Mouse (Mus musculus) heart, embryonic 11.5 days (tissue): ENCODE measurements around the gene Hhipl1. TPM values are rescaled to one million over a fixed set of nuclear protein-coding genes. Genes with fewer than 3 reads are reported as not detected.
A peak's percentile ranks its signal among the peaks of the same experiment; 100 is the strongest.

Experiments
- ATAC-seq: fragments of 200-750 bp; cut with Nextera tagmentation; replicated peaks from 2 replicates; pipeline ENCODE4 v1.8.0; 2017; ENCODE audit warnings: moderate library complexity; ENCODE audit not compliant: insufficient number of reproducible peaks, low FRiP score, low TSS enrichment
- H3K27ac ChIP-seq: fragments of 300-500 bp; sonication (generic); 2 replicates; pipeline ENCODE4 v1.5.1; 2014; ENCODE audit warnings: mild to moderate bottlenecking, low read depth, low read length
- H3K27me3 ChIP-seq: fragments of 300-500 bp; sonication (generic); 2 replicates; pipeline ENCODE4 v1.6.1; 2014; ENCODE audit warnings: mild to moderate bottlenecking, low read length, mixed read lengths; ENCODE audit not compliant: control insufficient read depth, insufficient read depth
- H3K36me3 ChIP-seq: fragments of 300-500 bp; sonication (generic); 2 replicates; pipeline ENCODE4 v1.6.1; 2014; ENCODE audit warnings: mild to moderate bottlenecking, low read length, moderate library complexity, mixed read lengths; ENCODE audit not compliant: control insufficient read depth, insufficient read depth
- H3K4me1 ChIP-seq: fragments of 300-500 bp; sonication (generic); 2 replicates; pipeline ENCODE4 v1.6.1; 2014; ENCODE audit warnings: low read length; ENCODE audit not compliant: control insufficient read depth, insufficient read depth
- H3K4me2 ChIP-seq: fragments of 300-500 bp; sonication (generic); 2 replicates; pipeline ENCODE4 v1.6.1; 2014; ENCODE audit warnings: mild to moderate bottlenecking, moderate library complexity
- H3K4me3 ChIP-seq: fragments of 300-500 bp; sonication (generic); 2 replicates; pipeline ENCODE4 v1.5.1; 2014; ENCODE audit warnings: low read depth, low read length
- H3K9ac ChIP-seq: fragments of 300-500 bp; sonication (generic); 2 replicates; pipeline ENCODE4 v1.6.1; 2014; ENCODE audit warnings: mild to moderate bottlenecking, low read depth, low read length, moderate library complexity
- H3K9me3 ChIP-seq: fragments of 300-500 bp; sonication (generic); replicated peaks from 2 replicates; pipeline ENCODE4 v1.6.1; 2016; ENCODE audit warnings: low read length; ENCODE audit not compliant: control insufficient read depth
- WGBS: fragments of 180-500 bp; shearing (Covaris S2); extraction: QIAGEN DNeasy Blood & Tissue Kit; methylation state at CpG from one replicate; pipeline ENCODE4 v1.1.7; 2014; ENCODE audit not compliant: insufficient replicate concordance; 5-methylcytosine and 5-hydroxymethylcytosine counted together
- polyA plus RNA-seq: library from polyadenylated mRNA; unstranded; fragments of >200 nt; fragmentation: Nextera tagmentation; extraction: Ambion mirVana; gene quantifications from 2 replicates; pipeline ENCODE4 v1.2.1, GENCODE M21; 2014

Gene Hhipl1
- polyA plus RNA-seq, 1 experiment from 2014 or later, result 0.29 TPM

GRCm38 (mm10) chr12:108269699-108270098 is 36.4 kb upstream of the Hhipl1 start:
- Histone ChIP-seq H3K4me2 (no peak overlapping the region), H3K4me1 (peaks cover 84% of the 10 kb centered on the region), H3K4me3 (no peak overlapping the region), H3K27me3 (no peaks in the 10 kb centered on the region), H3K27ac (no peak overlapping the region), H3K9ac (no peak overlapping the region), H3K9me3 (no peaks in the 10 kb centered on the region), H3K36me3 (no peaks in the 10 kb centered on the region)
- no peak for ATAC-seq
- WGBS, result 62% methylated on average over 5 of the region's 5 CpGs

- Histone ChIP-seq H3K9ac (0 out of 2 replicates have a peak overlapping the region, but pooled peaks have one; percentile 36), H3K4me2 (peak overlapping the region; percentile 87), H3K4me1 (peaks cover 78% of the 10 kb centered on the region), H3K27me3 (no peaks in the 10 kb centered on the region), H3K27ac (peak overlapping the region; percentile 59), H3K4me3 (no peak overlapping the region), H3K9me3 (no peaks in the 10 kb centered on the region), H3K36me3 (no peaks in the 10 kb centered on the region)
- WGBS, result 29% methylated on average over 13 of the region's 13 CpGs
- ATAC-seq, result no peak
Observed at GRCm38 (mm10) chr12:108270240-108270919, 35.7 kb upstream of the Hhipl1 start.

GRCm38 (mm10) chr12:108271351-108272142 is 34.5 kb upstream of the Hhipl1 start:
- peak overlapping the region; percentile 87 for H3K4me2 ChIP-seq
- ATAC-seq, result no peak
- no peak overlapping the region for H3K4me3 ChIP-seq
- H3K4me1 ChIP-seq, result peaks cover 68% of the 10 kb centered on the region
- no peaks in the 10 kb centered on the region for H3K36me3 ChIP-seq
- H3K9me3 ChIP-seq, result no peaks in the 10 kb centered on the region
- 0 out of 2 replicates have a peak overlapping the region, but pooled peaks have one; percentile 16 for H3K27ac ChIP-seq
- WGBS, result 54% methylated on average over 16 of the region's 16 CpGs
- 0 out of 2 replicates have a peak overlapping the region, but pooled peaks have one; percentile 16 for H3K9ac ChIP-seq
- H3K27me3 ChIP-seq, result no peaks in the 10 kb centered on the region

- Histone ChIP-seq H3K27me3 (no peaks in the 10 kb centered on the region), H3K27ac (no peak overlapping the region), H3K4me3 (no peak overlapping the region), H3K36me3 (no peaks in the 10 kb centered on the region), H3K4me2 (peak overlapping the region; percentile 87), H3K9ac (peak overlapping the region; percentile 28; the same call in 1 of the 2 replicates), H3K9me3 (no peaks in the 10 kb centered on the region), H3K4me1 (peaks cover 68% of the 10 kb centered on the region)
- ATAC-seq, result no peak
- WGBS, result 54% methylated on average over 7 of the region's 7 CpGs
Observed at GRCm38 (mm10) chr12:108272143-108272635, 33.9 kb upstream of the Hhipl1 start.

DNA sequence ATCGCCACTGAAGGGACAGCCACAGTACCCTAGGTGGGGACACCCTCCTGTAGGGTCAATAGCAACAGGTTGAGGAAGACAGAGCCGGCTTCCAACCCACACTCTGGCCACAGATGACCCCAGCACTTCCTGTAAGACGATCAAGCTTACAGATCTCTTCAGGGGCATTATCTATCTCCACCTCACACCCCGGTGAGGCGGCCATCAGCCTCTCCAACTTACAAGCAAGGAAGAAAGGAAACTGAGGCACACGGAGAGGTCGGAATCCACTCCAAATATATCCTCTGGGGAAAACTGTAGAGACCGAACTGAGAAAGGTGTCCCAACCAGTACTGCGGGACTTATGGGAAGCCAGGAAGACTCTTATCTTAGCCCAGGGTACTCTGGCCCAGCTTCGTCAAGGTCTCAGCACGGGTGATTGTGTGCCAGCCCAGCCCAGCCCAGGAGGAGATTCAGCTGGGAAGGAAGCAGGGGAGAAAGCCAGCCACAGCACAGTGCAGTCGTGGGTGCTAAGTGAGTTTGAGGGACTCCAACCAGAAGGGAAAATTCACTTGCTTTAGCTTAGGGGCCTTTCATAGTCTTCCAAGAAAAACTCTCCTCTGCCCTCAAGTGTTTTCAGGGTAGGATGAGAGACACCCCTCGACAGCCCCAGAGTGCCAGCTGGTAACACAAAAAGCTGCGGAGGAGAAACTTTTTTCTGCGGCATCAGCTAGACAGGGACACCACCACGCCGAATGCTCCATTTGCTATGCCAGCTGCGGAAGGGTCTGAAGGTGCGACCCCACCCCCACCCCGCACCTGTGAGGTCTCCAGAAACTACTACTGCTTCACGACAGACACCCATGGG is 32.4 kb upstream of the Hhipl1 start:
- WGBS, result 2% methylated on average over 21 of the region's 21 CpGs
- 0 out of 2 replicates have a peak, but pooled peaks cover 3% of the 10 kb centered on the region for H3K27me3 ChIP-seq
- peak overlapping the region; percentile 87 for H3K4me2 ChIP-seq
- H3K9ac ChIP-seq, result peak overlapping the region; percentile 77
- peaks cover 65% of the 10 kb centered on the region for H3K4me1 ChIP-seq
- ATAC-seq, result no peak
- no peaks in the 10 kb centered on the region for H3K36me3 ChIP-seq
- no peak overlapping the region for H3K27ac ChIP-seq
- peak overlapping the region; percentile 68 for H3K4me3 ChIP-seq
- no peaks in the 10 kb centered on the region for H3K9me3 ChIP-seq

DNA sequence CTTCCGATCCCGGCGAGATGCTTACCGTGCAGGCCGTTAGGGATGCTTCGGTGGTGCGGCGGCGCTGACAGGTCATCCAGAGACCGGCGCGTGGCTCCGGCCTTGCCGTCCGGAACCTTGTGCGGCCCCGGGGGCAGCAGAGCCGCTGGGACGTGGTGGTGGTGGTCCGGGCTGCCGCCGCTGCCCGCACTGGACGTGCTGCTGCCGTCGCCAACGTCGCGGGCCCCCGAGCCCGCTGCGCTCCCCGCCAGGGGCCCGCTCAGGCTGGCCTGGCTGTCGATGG is 31.8 kb upstream of the Hhipl1 start:
- Histone ChIP-seq H3K4me1 (peaks cover 65% of the 10 kb centered on the region), H3K27me3 (0 out of 2 replicates have a peak, but pooled peaks cover 3% of the 10 kb centered on the region), H3K9me3 (no peaks in the 10 kb centered on the region), H3K27ac (no peak overlapping the region), H3K4me2 (peak overlapping the region; percentile 87), H3K36me3 (no peaks in the 10 kb centered on the region), H3K4me3 (peak overlapping the region; percentile 68), H3K9ac (peak overlapping the region; percentile 77)
- WGBS, result 0% methylated on average over 35 of the region's 35 CpGs
- ATAC-seq, result no peak

GRCm38 (mm10) chr12:108274661-108275507 is 31.2 kb upstream of the Hhipl1 start, which contains the start of gene Ccdc85c:
TSS of gene Ccdc85c (minus strand) at chr12:108275425.
- peak within 1 kb of the TSS; percentile 68 for H3K4me3 ChIP-seq
- WGBS, result under 1% methylated on average over 61 of the region's 120 CpGs
- H3K27ac ChIP-seq, result peak within 1 kb of the TSS; percentile 37
- peak within 1 kb of the TSS; percentile 84 for H3K9ac ChIP-seq
- 0 out of 2 replicates have a peak, but pooled peaks cover 3% of the 10 kb centered on the region for H3K27me3 ChIP-seq
- H3K9me3 ChIP-seq, result no peaks in the 10 kb centered on the region
- peaks cover 62% of the 10 kb centered on the region for H3K4me1 ChIP-seq
- no peaks in the 10 kb centered on the region for H3K36me3 ChIP-seq
- ATAC-seq, result no peak; the same call in 1 of the 2 replicates
- H3K4me2 ChIP-seq, result peak within 1 kb of the TSS; percentile 87
